Mouse (Mus musculus) heart, embryonic 11.5 days (tissue): ENCODE data around the gene Fam43b. TPM values are rescaled to one million over a fixed set of nuclear protein-coding genes. Genes with fewer than 3 reads are reported as not detected.

Experiments
- ATAC-seq: fragments of 200-750 bp; cut with Nextera tagmentation; replicated peaks from 2 replicates; pipeline ENCODE4 v1.8.0; 2017; ENCODE audit warnings: moderate library complexity; ENCODE audit not compliant: insufficient number of reproducible peaks, low FRiP score, low TSS enrichment
- H3K27ac ChIP-seq: fragments of 300-500 bp; sonication (generic); 2 replicates; pipeline ENCODE4 v1.5.1; 2014; ENCODE audit warnings: mild to moderate bottlenecking, low read depth, low read length
- H3K27me3 ChIP-seq: fragments of 300-500 bp; sonication (generic); 2 replicates; pipeline ENCODE4 v1.6.1; 2014; ENCODE audit warnings: mild to moderate bottlenecking, low read length, mixed read lengths; ENCODE audit not compliant: control insufficient read depth, insufficient read depth
- H3K36me3 ChIP-seq: fragments of 300-500 bp; sonication (generic); 2 replicates; pipeline ENCODE4 v1.6.1; 2014; ENCODE audit warnings: mild to moderate bottlenecking, low read length, moderate library complexity, mixed read lengths; ENCODE audit not compliant: control insufficient read depth, insufficient read depth
- H3K4me1 ChIP-seq: fragments of 300-500 bp; sonication (generic); 2 replicates; pipeline ENCODE4 v1.6.1; 2014; ENCODE audit warnings: low read length; ENCODE audit not compliant: control insufficient read depth, insufficient read depth
- H3K4me2 ChIP-seq: fragments of 300-500 bp; sonication (generic); 2 replicates; pipeline ENCODE4 v1.6.1; 2014; ENCODE audit warnings: mild to moderate bottlenecking, moderate library complexity
- H3K4me3 ChIP-seq: fragments of 300-500 bp; sonication (generic); 2 replicates; pipeline ENCODE4 v1.5.1; 2014; ENCODE audit warnings: low read depth, low read length
- H3K9ac ChIP-seq: fragments of 300-500 bp; sonication (generic); 2 replicates; pipeline ENCODE4 v1.6.1; 2014; ENCODE audit warnings: mild to moderate bottlenecking, low read depth, low read length, moderate library complexity
- H3K9me3 ChIP-seq: fragments of 300-500 bp; sonication (generic); replicated peaks from 2 replicates; pipeline ENCODE4 v1.6.1; 2016; ENCODE audit warnings: low read length; ENCODE audit not compliant: control insufficient read depth
- WGBS: fragments of 180-500 bp; shearing (Covaris S2); extraction: QIAGEN DNeasy Blood & Tissue Kit; methylation state at CpG from one replicate; pipeline ENCODE4 v1.1.7; 2014; ENCODE audit not compliant: insufficient replicate concordance; 5-methylcytosine and 5-hydroxymethylcytosine counted together
- polyA plus RNA-seq: library from polyadenylated mRNA; unstranded; fragments of >200 nt; fragmentation: Nextera tagmentation; extraction: Ambion mirVana; gene quantifications from 2 replicates; pipeline ENCODE4 v1.2.1, GENCODE M21; 2014

Gene Fam43b
- polyA plus RNA-seq, 1 experiment from 2014 or later, result 0.07 TPM

GRCm38 (mm10) chr4:138425028-138425427, 28.7 kb upstream of the Fam43b start:
- Histone ChIP-seq H3K27ac (no peak overlapping the region), H3K9me3 (no peaks in the 10 kb centered on the region), H3K4me1 (no peaks in the 10 kb centered on the region), H3K36me3 (no peaks in the 10 kb centered on the region), H3K4me2 (no peak overlapping the region), H3K27me3 (peaks cover under 1% of the 10 kb centered on the region), H3K9ac (no peak overlapping the region), H3K4me3 (no peak overlapping the region)
- no peak for ATAC-seq
- 74% methylated on average over 6 of the region's 6 CpGs for WGBS

- no peak overlapping the region for H3K4me3 ChIP-seq
- no peaks in the 10 kb centered on the region for H3K9me3 ChIP-seq
- peaks cover 6% of the 10 kb centered on the region; the same call in 1 of the 2 replicates for H3K4me1 ChIP-seq
- no peak overlapping the region for H3K9ac ChIP-seq
- H3K4me2 ChIP-seq, result no peak overlapping the region
- H3K27ac ChIP-seq, result no peak overlapping the region
- 58% methylated on average over 11 of the region's 11 CpGs for WGBS
- no peaks in the 10 kb centered on the region for H3K36me3 ChIP-seq
- no peak for ATAC-seq
- peaks cover 8% of the 10 kb centered on the region for H3K27me3 ChIP-seq
Measured at GRCm38 (mm10) chr4:138418340-138418957, 22.1 kb upstream of the Fam43b start.

- peaks cover 6% of the 10 kb centered on the region; the same call in 1 of the 2 replicates for H3K4me1 ChIP-seq
- H3K36me3 ChIP-seq, result no peaks in the 10 kb centered on the region
- 77% methylated on average over 4 of the region's 4 CpGs for WGBS
- H3K27me3 ChIP-seq, result peaks cover 8% of the 10 kb centered on the region
- no peak overlapping the region for H3K9ac ChIP-seq
- no peaks in the 10 kb centered on the region for H3K9me3 ChIP-seq
- no peak for ATAC-seq
- H3K27ac ChIP-seq, result no peak overlapping the region
- H3K4me3 ChIP-seq, result no peak overlapping the region
- no peak overlapping the region for H3K4me2 ChIP-seq
Measured at GRCm38 (mm10) chr4:138417882-138418281, 21.6 kb upstream of the Fam43b start.

- Histone ChIP-seq H3K9me3 (no peaks in the 10 kb centered on the region), H3K4me3 (no peak overlapping the region), H3K4me2 (no peak overlapping the region), H3K9ac (no peak overlapping the region), H3K27me3 (peaks cover 8% of the 10 kb centered on the region), H3K4me1 (peaks cover 6% of the 10 kb centered on the region; the same call in 1 of the 2 replicates), H3K27ac (no peak overlapping the region), H3K36me3 (no peaks in the 10 kb centered on the region)
- ATAC-seq, result no peak
- 51% methylated on average over 5 of the region's 5 CpGs for WGBS
Measured at GRCm38 (mm10) chr4:138416414-138416813, 20.1 kb upstream of the Fam43b start.

GRCm38 (mm10) chr4:138415991-138416390, 19.7 kb upstream of the Fam43b start:
- Histone ChIP-seq H3K27ac (no peak overlapping the region), H3K4me3 (no peak overlapping the region), H3K27me3 (peaks cover 11% of the 10 kb centered on the region), H3K36me3 (no peaks in the 10 kb centered on the region), H3K4me1 (peaks cover 6% of the 10 kb centered on the region; the same call in 1 of the 2 replicates), H3K4me2 (no peak overlapping the region), H3K9me3 (no peaks in the 10 kb centered on the region), H3K9ac (no peak overlapping the region)
- ATAC-seq, result no peak
- 64% methylated on average over 3 of the region's 3 CpGs for WGBS

- peaks cover 6% of the 10 kb centered on the region; the same call in 1 of the 2 replicates for H3K4me1 ChIP-seq
- H3K27ac ChIP-seq, result no peak overlapping the region
- peaks cover 17% of the 10 kb centered on the region for H3K27me3 ChIP-seq
- 9% methylated on average over 6 of the region's 6 CpGs for WGBS
- no peak overlapping the region for H3K9ac ChIP-seq
- H3K4me3 ChIP-seq, result no peak overlapping the region
- no peak for ATAC-seq
- no peaks in the 10 kb centered on the region for H3K36me3 ChIP-seq
- H3K4me2 ChIP-seq, result peak overlapping the region; percentile 19; the same call in 1 of the 2 replicates
- no peaks in the 10 kb centered on the region for H3K9me3 ChIP-seq
Measured at GRCm38 (mm10) chr4:138414725-138415124, 18.4 kb upstream of the Fam43b start.

- H3K4me2 ChIP-seq, result no peak overlapping the region
- WGBS, result 44% methylated on average over 7 of the region's 7 CpGs
- H3K9me3 ChIP-seq, result no peaks in the 10 kb centered on the region
- no peak overlapping the region for H3K4me3 ChIP-seq
- H3K4me1 ChIP-seq, result peaks cover 6% of the 10 kb centered on the region; the same call in 1 of the 2 replicates
- no peak for ATAC-seq
- H3K27me3 ChIP-seq, result peaks cover 13% of the 10 kb centered on the region; the same call in 1 of the 2 replicates
- no peaks in the 10 kb centered on the region for H3K36me3 ChIP-seq
- no peak overlapping the region for H3K27ac ChIP-seq
- no peak overlapping the region for H3K9ac ChIP-seq
Measured at GRCm38 (mm10) chr4:138411504-138412121, 15.3 kb upstream of the Fam43b start.

GRCm38 (mm10) chr4:138411011-138411410, 14.7 kb upstream of the Fam43b start:
- ATAC-seq, result no peak
- H3K27ac ChIP-seq, result no peak overlapping the region
- 13% methylated on average over 5 of the region's 5 CpGs for WGBS
- H3K4me1 ChIP-seq, result peaks cover 6% of the 10 kb centered on the region; the same call in 1 of the 2 replicates
- H3K9ac ChIP-seq, result no peak overlapping the region
- no peak overlapping the region for H3K4me2 ChIP-seq
- no peaks in the 10 kb centered on the region for H3K9me3 ChIP-seq
- H3K36me3 ChIP-seq, result no peaks in the 10 kb centered on the region
- peaks cover 13% of the 10 kb centered on the region; the same call in 1 of the 2 replicates for H3K27me3 ChIP-seq
- H3K4me3 ChIP-seq, result no peak overlapping the region
